Mouse (Mus musculus): ENCODE results near the gene Llph.

GRCm38 (mm10) chr10:120208575-120209538, 18.0 kb upstream of the Llph start:
- TF ChIP-seq CTCF (IDR thresholded peaks at IDR 0.05; ENCODE audit: borderline replicate concordance, insufficient read depth, low read length) (no peak), POLR2A (IDR thresholded peaks at IDR 0.05; ENCODE audit: low read depth, low read length) (peak; percentile 60)
